8 mouse cellular contexts compared by ENCODE assay signal in the genomic region with DNA sequence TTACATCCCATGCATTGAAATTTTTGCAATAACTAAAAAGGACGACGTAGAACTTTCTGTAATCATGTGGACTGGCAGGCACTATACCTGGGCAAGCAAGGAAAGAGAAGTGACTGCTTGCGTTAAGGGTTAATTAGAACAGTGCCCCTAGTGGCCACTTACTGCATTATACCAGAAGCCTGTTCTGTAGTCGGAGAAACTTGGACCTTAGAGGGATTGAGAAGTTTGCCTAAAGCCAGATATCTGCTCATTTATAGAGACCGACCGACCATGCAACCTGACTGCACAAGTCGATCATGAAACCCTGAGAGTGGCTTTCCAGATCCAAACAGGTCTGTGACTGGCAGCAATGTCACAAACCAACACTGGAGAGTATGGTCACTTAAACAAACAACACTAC. TPM values are rescaled to one million over a fixed set of nuclear protein-coding genes. Genes with fewer than 3 reads are reported as not detected.
DNase-seq lines count a peak whose midpoint lies in the region; ATAC-seq and TF ChIP-seq lines count a peak whose summit lies in the region.

No protein-coding gene starts in this region.

- H3K4me3 ChIP-seq in layer of hippocampus, adult 2 months = no peak overlapping the region
- H3K4me3 ChIP-seq in embryonic facial prominence, embryonic 10.5 days = no peak overlapping the region
- H3K4me3 ChIP-seq in liver, adult 2 months (ENCODE audit: insufficient read depth, low read depth, low read length) = no peak overlapping the region

- H3K9ac ChIP-seq in liver, adult 2 months (ENCODE audit: low read depth, low read length) = no peak overlapping the region

- no peaks in the 10 kb centered on the region for H3K79me2 ChIP-seq in liver, adult 2 months (ENCODE audit: control insufficient read depth, insufficient read depth, low read length)

- H3K36me3 ChIP-seq in embryonic facial prominence, embryonic 10.5 days (replicated peaks) = no peaks in the 10 kb centered on the region
- H3K36me3 ChIP-seq in liver, adult 2 months (ENCODE audit: control insufficient read depth, insufficient read depth, low read length) = no peaks in the 10 kb centered on the region

- POLR2A ChIA-PET in Patski (lab: Charles Lee) = no interaction called here

- no peak for TF ChIP-seq POLR2A in liver, adult 2 months (IDR thresholded peaks at IDR 0.05; ENCODE audit: extremely low read depth, insufficient read depth, low read length)

- 0 out of 2 replicates have a peak, but pooled peaks cover 3% of the 10 kb centered on the region for H3K4me1 ChIP-seq in embryonic facial prominence, embryonic 10.5 days
- peaks cover 5% of the 10 kb centered on the region; the same call in 1 of the 2 replicates for H3K4me1 ChIP-seq in liver, adult 2 months (ENCODE audit: control insufficient read depth, insufficient read depth, low read length)

- ATAC-seq in Patski = no peak

- WGBS in embryonic facial prominence, embryonic 10.5 days = 20% methylated on average over 7 of the region's 7 CpGs
- 31% methylated on average over 7 of the region's 7 CpGs for WGBS in liver, adult 2 months

- peak in 1 of 2 experiments; percentile 58 for DNase-seq in layer of hippocampus, adult 2 months (ENCODE audit: low spot score in 2 of 2)
- no peak for DNase-seq in layer of hippocampus, adult 9-11 months
- DNase-seq in Patski (ENCODE audit: low read depth, low spot score) = no peak
- DNase-seq in embryonic facial prominence, embryonic 10.5 days (ENCODE audit: low spot score) = peak; percentile 56
- peak; percentile 33 for DNase-seq in liver, adult 2 months (ENCODE audit: extremely low read depth, low read depth, low spot score)
- peak; percentile 68 for DNase-seq in retina, postnatal 1 day
- no peak for DNase-seq in testis, postnatal 14 days (ENCODE audit: low spot score)
- no peak for DNase-seq in layer of hippocampus, adult 9-10 months (ENCODE audit: low spot score)

- CTCF ChIA-PET in Patski (lab: Charles Lee) = interaction anchor here (1.0 to 3.5 kb wide), 3 partner anchors 10 to 12 kb away, joined by 3 to 10 read pairs (median 8); no protein-coding TSS in a partner anchor

- TF ChIP-seq CTCF in layer of hippocampus, adult 2 months (conservative IDR thresholded peaks at IDR 0.05) = peak; percentile 88
- TF ChIP-seq CTCF in Patski (IDR thresholded peaks at IDR 0.05) = peak; percentile 83
- no peak for TF ChIP-seq CTCF in liver, adult 2 months (IDR thresholded peaks at IDR 0.05; ENCODE audit: low read depth, low read length)

- H3K27me3 ChIP-seq in Patski = no peaks in the 10 kb centered on the region
- H3K27me3 ChIP-seq in embryonic facial prominence, embryonic 10.5 days (replicated peaks; ENCODE audit: low read depth, poor library complexity, severe bottlenecking) = no peaks in the 10 kb centered on the region
- H3K27me3 ChIP-seq in liver, adult 2 months (ENCODE audit: control insufficient read depth, insufficient read depth, low read length) = no peaks in the 10 kb centered on the region

- no peaks in the 10 kb centered on the region for H3K9me3 ChIP-seq in embryonic facial prominence, embryonic 10.5 days

- in situ Hi-C loops in Patski (cut with MboI; ENCODE audit: low pct_unique_long_range_greater_than_20kb) = no loop called here

- H3K27ac ChIP-seq in layer of hippocampus, adult 2 months = peak overlapping the region; percentile 70; the same call in 1 of the 2 replicates
- no peak overlapping the region for H3K27ac ChIP-seq in embryonic facial prominence, embryonic 10.5 days (replicated peaks)
- no peak overlapping the region for H3K27ac ChIP-seq in liver, adult 2 months (replicated peaks; ENCODE audit: insufficient read depth, low read depth, low read length)

RNA-seq across cellular contexts. Expression of a gene that starts 8.0 kb away (rescaled TPM):
- 10 to 100 TPM; 89.7 to 90.5 TPM for total RNA-seq in layer of hippocampus, adult 2 months (2021)
- 294 TPM for polyA plus RNA-seq in Patski (2021)
- polyA plus RNA-seq in embryonic facial prominence, embryonic 10.5 days (2016; fragmentation: Nextera tagmentation; extraction: Ambion mirVana) = 32.9 and 38.2 TPM in 2 replicates
- total RNA-seq in liver, adult 2 months (2014; rRNA removed) = 0.55 and 2.3 TPM in 2 replicates
- 3.0 and 4.2 TPM in 2 replicates for polyA plus RNA-seq in liver, adult 2 months (2012; rRNA removed)

RNA-seq across cellular contexts. Expression of a gene that starts 43.1 kb away (rescaled TPM):
- not detected for total RNA-seq in layer of hippocampus, adult 2 months (2021)
- not detected for polyA plus RNA-seq in Patski (2021)
- 0.30 and 0.51 TPM in 2 replicates for polyA plus RNA-seq in embryonic facial prominence, embryonic 10.5 days (2016; fragmentation: Nextera tagmentation; extraction: Ambion mirVana)
- total RNA-seq in liver, adult 2 months (2014; rRNA removed) = 0.18 and 0.27 TPM in 2 replicates
- polyA plus RNA-seq in liver, adult 2 months (2012; rRNA removed) = 0.58 and 0.77 TPM in 2 replicates

RNA-seq across cellular contexts. Expression of a gene that starts 48.7 kb away (rescaled TPM):
- total RNA-seq in layer of hippocampus, adult 2 months (2021) = 1 to 10 TPM; 1.7 to 1.9 TPM
- polyA plus RNA-seq in Patski (2021) = 39.7 TPM
- 23.0 and 24.1 TPM in 2 replicates for polyA plus RNA-seq in embryonic facial prominence, embryonic 10.5 days (2016; fragmentation: Nextera tagmentation; extraction: Ambion mirVana)
- 0.46 and 0.94 TPM in 2 replicates for total RNA-seq in liver, adult 2 months (2014; rRNA removed)
- 0.90 and 1.2 TPM in 2 replicates for polyA plus RNA-seq in liver, adult 2 months (2012; rRNA removed)

RNA-seq across cellular contexts. Expression of a gene that starts 50.9 kb away (rescaled TPM):
- total RNA-seq in layer of hippocampus, adult 2 months (2021) = under 1 TPM; 0.18 to 0.34 TPM
- 0.31 TPM for polyA plus RNA-seq in Patski (2021)
- polyA plus RNA-seq in embryonic facial prominence, embryonic 10.5 days (2016; fragmentation: Nextera tagmentation; extraction: Ambion mirVana) = 3.1 and 3.5 TPM in 2 replicates
- 3.0 and 5.0 TPM in 2 replicates for total RNA-seq in liver, adult 2 months (2014; rRNA removed)
- 4.4 and 8.5 TPM in 2 replicates for polyA plus RNA-seq in liver, adult 2 months (2012; rRNA removed)

Comparison
In these comparisons a context has a peak if more than half of its experiments do, and no peak if none do; other contexts are left out.
1. DNase-seq: peak in embryonic facial prominence, embryonic 10.5 days (single experiment), liver, adult 2 months (single experiment) and retina, postnatal 1 day (single experiment); none in layer of hippocampus, adult 9-11 months (single experiment), Patski (single experiment), testis, postnatal 14 days (single experiment) and layer of hippocampus, adult 9-10 months (single experiment).
2. RNA of a gene that starts 48.7 kb away (polyA plus RNA-seq): 39.7 TPM in Patski (single experiment) and 23.0 to 24.1 TPM in embryonic facial prominence, embryonic 10.5 days; 0.90 to 1.2 TPM in liver, adult 2 months; every median in the first group is over 10 times any median in the second.